Mouse (Mus musculus) bone marrow, adult 2 months (tissue): ENCODE measurements around the gene Tnik.

Experiments
- CTCF ChIP-seq: fragments of 200-500 bp; IDR thresholded peaks from 2 replicates; pipeline ENCODE4 v1.5.1; 2011; ENCODE audit warnings: low read length, control low read depth; ENCODE audit not compliant: control insufficient read depth, insufficient read depth
- POLR2A ChIP-seq: fragments of 200-500 bp; IDR thresholded peaks from 2 replicates; pipeline ENCODE4 v1.6.1; 2011; ENCODE audit warnings: low read depth, mild to moderate bottlenecking, control low read depth, low read length, borderline replicate concordance; ENCODE audit not compliant: control insufficient read depth

DNA sequence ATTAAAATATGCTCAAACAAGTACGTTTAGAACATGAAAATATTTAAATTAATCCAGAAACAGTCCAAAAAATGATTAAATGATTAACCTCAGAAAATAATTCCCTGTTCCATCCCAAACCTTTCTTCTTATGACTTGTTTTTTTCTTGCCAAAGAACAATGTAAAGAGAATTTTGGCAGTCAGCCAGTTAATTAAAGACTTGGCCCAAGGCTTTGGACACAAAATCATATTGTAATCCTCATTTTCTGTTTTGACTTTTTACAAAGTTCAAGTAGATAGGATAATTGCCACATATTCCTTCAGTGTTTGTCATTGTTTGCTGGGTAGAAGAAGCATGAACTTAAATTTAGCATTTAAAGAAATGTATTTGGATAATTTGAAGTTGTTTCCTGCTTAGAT is 353.4 kb downstream of the Tnik start:
- TF ChIP-seq POLR2A (no peak), CTCF (no peak)
